Comparison of ENCODE assay signal across 9 mouse cellular contexts in the genomic region with DNA sequence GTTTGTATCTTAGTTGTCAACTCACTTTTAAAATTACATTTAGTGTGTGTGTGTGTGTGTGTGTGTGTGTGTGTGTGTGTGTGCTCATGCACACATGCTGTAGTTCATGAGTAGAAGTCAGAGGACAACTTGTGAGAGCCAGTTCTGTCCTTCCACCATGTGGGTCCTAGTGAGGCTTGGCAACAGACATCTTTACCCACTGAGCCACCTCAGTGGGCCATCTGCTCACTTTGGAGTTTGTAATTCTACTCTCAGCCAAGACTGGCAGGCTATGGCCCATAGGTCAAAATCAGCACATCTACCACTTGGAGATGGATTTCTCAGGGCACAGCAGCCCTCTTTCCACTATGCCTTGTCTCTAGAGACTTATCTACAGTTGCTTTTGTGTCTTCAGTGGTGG.
"Had no signal": no experiment of that assay in that cellular context is flagged by ENCODE, and none has a peak within 500 bp of the region (broad histone marks: within the 10 kb centered on the region; RNA-seq: fewer than 3 reads in every experiment).

No protein-coding gene starts in this region.

- DNase-seq: kidney, postnatal 10 days; kidney, postnatal 4 days; liver; liver, embryonic 13.5 days; liver, postnatal 0 days; lung, postnatal 14 days; right cerebral cortex, postnatal 25 days; thymus, postnatal 36 days had no signal

- ATAC-seq: liver, postnatal 0 days; midbrain, embryonic 13.5 days had no signal
